Mouse (Mus musculus) induced T-regulatory cell, adult 2 months (primary cell): Measurements from ENCODE around the gene Ric3.
A peak's percentile ranks its signal among the peaks of the same experiment; 100 is the strongest.

ENCODE experiments used
- DNase-seq: peaks from one replicate; pipeline ENCODE4 v3.0.0-alpha.2; 2012; ENCODE audit warnings: low read depth

The Ric3 gene

DNA sequence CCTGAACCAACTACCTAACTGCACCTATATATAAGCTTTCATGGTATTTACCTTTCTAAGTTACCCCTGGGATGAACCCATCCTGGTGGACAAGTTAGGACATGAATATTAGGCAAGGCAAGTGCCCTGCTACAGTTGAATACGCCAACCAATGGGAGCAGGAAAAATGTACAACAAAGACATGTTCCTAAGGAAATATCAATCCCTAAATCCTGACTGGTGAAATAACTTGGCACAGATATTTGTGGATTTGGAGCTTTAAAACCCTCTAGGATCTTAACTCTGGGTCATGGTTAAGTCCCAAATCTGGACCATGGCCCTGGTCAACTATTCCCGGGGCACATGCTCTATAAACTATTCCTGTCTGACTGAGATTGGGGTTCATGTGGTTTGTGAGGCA lies 37.3 kb downstream of the Ric3 start:
- DNase-seq: no peak

DNA sequence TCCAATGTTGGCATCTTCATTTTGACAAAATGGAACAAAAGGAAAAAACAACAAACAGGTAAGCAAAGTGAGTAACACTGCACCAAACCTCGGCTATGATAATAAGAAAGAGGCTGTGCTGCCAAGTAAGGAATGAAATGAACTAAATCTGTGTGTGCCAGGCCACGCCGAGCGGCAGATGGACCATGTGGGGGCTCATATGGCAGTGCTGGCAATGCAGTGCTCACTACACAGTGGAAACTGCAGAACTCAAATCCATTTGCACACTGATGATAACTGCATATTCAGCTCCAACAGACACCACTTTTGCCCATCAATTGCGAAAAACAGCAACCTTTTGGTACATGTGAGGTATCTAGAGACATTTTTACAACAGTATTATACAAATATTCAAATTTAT lies 43.7 kb downstream of the Ric3 start:
- DNase-seq: no peak

- DNase-seq: no peak
These were observed 44.1 kb downstream of the Ric3 start for GRCm38 (mm10) chr7:109038987-109039386.

GRCm38 (mm10) chr7:109038121-109038735 lies 44.9 kb downstream of the Ric3 start:
- no peak for DNase-seq

GRCm38 (mm10) chr7:109032054-109032453 lies 51.1 kb downstream of the Ric3 start:
- DNase-seq: no peak

DNA sequence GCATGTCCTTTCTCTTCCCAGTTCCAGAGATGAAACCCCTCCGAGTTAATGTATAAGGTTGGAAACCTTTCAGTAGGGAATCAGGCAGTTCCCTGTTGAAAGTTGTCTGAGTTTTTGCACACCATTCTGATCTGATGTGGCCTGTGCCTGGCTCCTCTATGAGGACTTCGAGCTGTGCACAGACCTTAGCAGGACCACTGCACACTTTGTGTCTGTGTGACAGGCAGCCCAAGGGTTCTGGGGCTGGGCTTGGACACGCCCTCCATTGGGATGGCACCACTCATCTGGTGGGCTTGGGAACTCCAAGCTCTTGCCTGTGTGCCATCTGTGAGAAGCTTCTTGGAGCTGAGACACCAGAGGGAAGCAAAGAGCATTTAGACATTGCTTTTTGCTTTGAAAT lies 51.8 kb downstream of the Ric3 start:
- no peak for DNase-seq

DNA sequence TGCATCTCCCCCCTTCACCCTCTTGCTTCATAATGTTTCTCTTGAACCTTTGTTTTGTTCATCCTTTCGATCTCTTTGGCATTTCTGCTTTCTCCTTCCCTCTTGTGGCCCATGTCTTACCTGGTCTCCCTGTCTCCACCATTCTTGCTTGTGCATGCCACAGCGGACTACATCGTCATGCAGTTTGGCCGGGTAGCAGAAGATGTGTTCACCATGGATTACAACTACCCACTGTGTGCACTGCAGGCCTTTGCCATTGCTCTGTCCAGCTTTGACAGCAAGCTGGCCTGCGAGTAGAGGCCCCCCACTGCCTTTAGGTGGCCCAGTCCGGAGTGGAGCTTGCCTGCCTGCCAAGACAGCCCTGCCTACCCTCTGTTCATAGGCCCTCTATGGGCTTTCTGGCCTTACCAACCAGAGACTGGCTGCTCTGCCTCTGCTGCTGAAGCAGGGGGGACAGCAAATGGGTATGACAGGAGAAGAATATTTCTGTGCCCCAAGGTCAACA lies 53.1 kb downstream of the Ric3 start:
- DNase-seq: no peak

- peak; percentile 67 for DNase-seq
These were observed 54.9 kb downstream of the Ric3 start for GRCm38 (mm10) chr7:109028204-109028603.

GRCm38 (mm10) chr7:109027721-109028120 lies 55.4 kb downstream of the Ric3 start:
- no peak for DNase-seq

- DNase-seq: no peak
These were observed 56.2 kb downstream of the Ric3 start for GRCm38 (mm10) chr7:109026976-109027375.

- no peak for DNase-seq
These were observed 57.4 kb downstream of the Ric3 start for GRCm38 (mm10) chr7:109025743-109026142.

- DNase-seq: peak; percentile 69
These were observed 61.7 kb downstream of the Ric3 start for GRCm38 (mm10) chr7:109021428-109021827.

GRCm38 (mm10) chr7:109019243-109019642 lies 63.9 kb downstream of the Ric3 start:
- no peak for DNase-seq

GRCm38 (mm10) chr7:109016378-109016923 lies 66.7 kb downstream of the Ric3 start:
- DNase-seq: no peak

- DNase-seq: no peak
These were observed 68.3 kb downstream of the Ric3 start for GRCm38 (mm10) chr7:109014851-109015250.

DNA sequence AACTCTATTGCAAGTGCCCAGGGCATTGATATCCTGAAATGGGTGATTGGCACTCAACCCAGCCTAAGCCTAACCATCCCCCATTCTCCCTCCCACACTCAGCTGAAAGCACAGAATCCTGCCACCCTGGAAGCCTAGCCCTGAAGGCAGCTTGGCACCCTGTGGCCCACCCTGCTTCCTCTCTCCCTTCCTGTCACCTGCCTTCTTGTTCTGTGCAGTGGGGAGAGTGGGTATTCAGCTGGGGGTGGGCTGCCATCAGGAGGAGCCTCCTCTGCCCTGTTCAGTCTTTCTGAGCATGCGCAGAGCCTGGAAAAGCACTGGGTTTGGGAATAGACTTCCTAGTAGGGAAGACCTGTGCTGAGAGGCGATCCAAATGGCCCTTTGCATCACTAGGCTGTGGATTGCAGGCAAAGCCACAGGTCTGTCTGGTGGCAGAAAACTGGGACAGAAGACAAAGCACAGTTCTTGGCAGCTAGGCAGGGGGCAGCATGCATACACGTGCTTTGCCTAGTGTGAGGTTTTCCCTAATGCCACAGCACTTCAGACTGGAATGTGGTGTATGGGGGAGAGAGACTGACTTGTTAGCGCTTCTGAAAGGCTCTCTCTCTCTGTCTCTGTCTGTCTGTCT lies 70.0 kb downstream of the Ric3 start:
- no peak for DNase-seq

GRCm38 (mm10) chr7:109012575-109012974 lies 70.6 kb downstream of the Ric3 start:
- no peak for DNase-seq

GRCm38 (mm10) chr7:109011596-109012180 lies 71.4 kb downstream of the Ric3 start:
- no peak for DNase-seq

DNA sequence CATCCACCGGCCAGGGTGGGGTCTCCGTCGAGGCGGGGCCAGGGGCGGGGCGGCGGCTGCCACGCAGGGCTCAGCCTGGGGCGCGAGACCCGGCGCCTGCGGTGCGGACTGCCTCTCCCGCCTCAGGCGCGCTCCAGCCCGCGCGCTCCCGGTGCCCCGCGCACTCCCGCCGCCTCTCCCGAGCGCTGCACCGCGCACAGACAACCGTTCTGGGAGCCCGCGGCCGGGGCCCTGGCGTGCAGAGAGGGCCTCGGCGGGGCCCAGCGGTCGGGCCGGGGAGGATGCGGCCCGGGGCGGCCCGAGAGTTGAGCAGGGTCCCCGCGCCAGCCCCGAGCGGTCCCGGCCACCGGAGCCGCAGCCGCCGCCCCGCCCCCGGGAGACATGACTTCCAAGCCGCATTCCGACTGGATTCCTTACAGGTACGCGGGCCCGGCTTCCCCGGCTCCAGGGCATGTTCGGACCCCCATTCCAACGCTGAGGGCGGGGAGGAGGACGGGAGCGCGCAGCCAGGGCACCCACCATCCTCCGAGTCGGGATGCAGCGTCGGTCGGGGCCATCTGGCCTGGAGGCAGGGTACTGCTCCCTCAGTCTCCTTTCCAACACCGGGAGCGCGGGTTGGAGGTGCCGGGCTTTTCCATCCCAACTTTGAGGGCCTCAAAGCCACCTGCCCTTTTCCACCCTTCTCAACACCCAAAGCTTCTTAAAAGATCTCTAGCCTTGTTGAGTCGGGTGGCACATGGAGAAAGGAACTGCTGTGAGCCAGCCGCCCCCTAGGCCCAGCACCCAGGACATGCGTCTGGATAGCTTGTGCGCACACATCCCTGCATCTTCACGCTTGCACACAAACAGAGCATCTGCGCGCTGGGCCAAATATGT lies 72.2 kb downstream of the Ric3 start:
- no peak for DNase-seq

DNA sequence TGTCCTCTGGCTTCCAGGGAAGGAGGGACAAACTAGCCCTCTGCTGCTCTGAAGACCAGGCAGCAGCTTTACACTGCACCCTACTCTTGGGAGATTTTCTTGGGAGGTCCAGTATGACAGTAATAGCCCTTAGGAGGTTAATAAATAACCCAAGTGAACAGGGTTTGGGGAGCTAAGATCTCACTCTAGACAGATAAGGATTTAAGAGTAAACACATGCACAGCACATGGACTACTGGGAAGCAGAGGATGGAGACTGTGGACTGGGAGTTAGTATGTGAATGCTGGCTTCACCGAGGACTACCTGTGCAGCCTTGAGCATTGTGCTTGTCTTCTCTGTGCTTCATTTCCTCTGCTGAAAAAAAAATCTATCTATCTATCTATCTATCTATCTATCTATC lies 73.9 kb downstream of the Ric3 start:
- no peak for DNase-seq

- DNase-seq: no peak
These were observed 79.5 kb downstream of the Ric3 start for GRCm38 (mm10) chr7:109003653-109004052.

DNA sequence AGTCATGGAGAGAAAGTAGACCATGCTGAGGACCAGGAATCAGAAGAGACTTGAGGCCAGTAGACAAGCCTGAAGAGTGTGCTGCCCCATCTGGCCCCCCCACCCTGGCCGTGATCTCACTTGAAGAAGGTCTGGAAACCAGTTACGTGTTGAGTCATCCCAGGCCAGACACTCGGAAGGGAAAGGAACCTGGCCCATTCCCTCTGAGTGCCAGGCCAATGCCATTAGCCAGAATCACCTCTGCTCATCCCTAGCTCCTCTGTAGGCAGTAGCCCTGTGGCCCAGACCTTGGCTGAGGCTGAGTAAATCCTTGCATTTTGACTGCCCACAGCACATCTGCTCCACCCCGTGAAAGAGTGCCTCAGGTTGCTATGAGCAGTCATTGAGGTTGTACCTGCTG lies 81.2 kb downstream of the Ric3 start:
- no peak for DNase-seq
